Mouse (Mus musculus) limb, embryonic 13.5 days (tissue): ENCODE measurements at regions not wholly inside any gene's neighbourhood (a gene's known extent, or its start where the extent isn't known, plus 50 kb on each side); places are given as distances from the start of the nearest gene placed in this dataset.
A peak's percentile ranks its signal among the peaks of the same experiment; 100 is the strongest.

Experiments used
- ATAC-seq: fragments of 200-750 bp; cut with Nextera tagmentation; 2 replicates; pipeline ENCODE4 v1.8.0; 2017; ENCODE audit warnings: low read depth, moderate number of reproducible peaks, moderate TSS enrichment; ENCODE audit not compliant: low FRiP score
- H3K27ac ChIP-seq: fragments of 300-500 bp; sonication (generic); 2 replicates; pipeline ENCODE4 v1.5.1; 2015; ENCODE audit warnings: inconsistent platforms, mild to moderate bottlenecking, moderate library complexity
- H3K27me3 ChIP-seq: fragments of 300-500 bp; sonication (generic); 2 replicates; pipeline ENCODE4 v1.6.1; 2015; ENCODE audit warnings: mild to moderate bottlenecking, inconsistent platforms
- H3K36me3 ChIP-seq: fragments of 300-500 bp; sonication (generic); 2 replicates; pipeline ENCODE4 v1.6.1; 2015; ENCODE audit warnings: inconsistent platforms, mild to moderate bottlenecking, moderate library complexity
- H3K4me1 ChIP-seq: fragments of 300-500 bp; sonication (generic); 2 replicates; pipeline ENCODE4 v1.6.1; 2015; ENCODE audit warnings: inconsistent platforms
- H3K4me2 ChIP-seq: fragments of 300-500 bp; sonication (generic); replicated peaks from 2 replicates; pipeline ENCODE4 v1.6.1; 2015; ENCODE audit warnings: inconsistent platforms, mild to moderate bottlenecking, moderate library complexity
- H3K4me3 ChIP-seq: fragments of 300-500 bp; sonication (generic); 2 replicates; pipeline ENCODE4 v1.5.1; 2015; ENCODE audit warnings: moderate library complexity, mild to moderate bottlenecking, inconsistent platforms
- H3K9ac ChIP-seq: fragments of 300-500 bp; sonication (generic); 2 replicates; pipeline ENCODE4 v1.6.1; 2015; ENCODE audit warnings: mild to moderate bottlenecking, inconsistent platforms
- H3K9me3 ChIP-seq: fragments of 300-500 bp; sonication (generic); 2 replicates; pipeline ENCODE4 v1.6.1; 2016; ENCODE audit warnings: inconsistent platforms
- WGBS: fragments of 180-500 bp; shearing (Covaris S2); methylation state at CpG from one replicate; pipeline ENCODE4 v1.1.7; 2015; 5-methylcytosine and 5-hydroxymethylcytosine counted together

GRCm38 (mm10) chr14:45056291-45056690, 68.3 kb downstream of the Ptger2 start:
- no peak for ATAC-seq
- no peak overlapping the region for H3K9ac ChIP-seq
- H3K4me1 ChIP-seq = no peaks in the 10 kb centered on the region
- no peak overlapping the region for H3K4me2 ChIP-seq
- no peak overlapping the region for H3K4me3 ChIP-seq
- H3K9me3 ChIP-seq = no peaks in the 10 kb centered on the region
- no peak overlapping the region for H3K27ac ChIP-seq
- WGBS = 70% methylated on average over 6 of the region's 6 CpGs
- no peaks in the 10 kb centered on the region for H3K27me3 ChIP-seq
- no peaks in the 10 kb centered on the region for H3K36me3 ChIP-seq

GRCm38 (mm10) chr14:45061681-45062080, 73.7 kb downstream of the Ptger2 start:
- H3K27ac ChIP-seq = no peak overlapping the region
- no peaks in the 10 kb centered on the region for H3K4me1 ChIP-seq
- H3K4me2 ChIP-seq = no peak overlapping the region
- no peaks in the 10 kb centered on the region for H3K27me3 ChIP-seq
- ATAC-seq = no peak
- H3K9ac ChIP-seq = no peak overlapping the region
- WGBS = 83% methylated on average over 3 of the region's 3 CpGs
- no peaks in the 10 kb centered on the region for H3K9me3 ChIP-seq
- no peak overlapping the region for H3K4me3 ChIP-seq
- no peaks in the 10 kb centered on the region for H3K36me3 ChIP-seq

GRCm38 (mm10) chr14:45064498-45064897, 76.5 kb downstream of the Ptger2 start:
- Histone ChIP-seq H3K4me2 (no peak overlapping the region), H3K36me3 (no peaks in the 10 kb centered on the region), H3K27ac (no peak overlapping the region)

GRCm38 (mm10) chr14:45069598-45070212, 81.7 kb downstream of the Ptger2 start:
- H3K4me2 ChIP-seq = no peak overlapping the region
- H3K27ac ChIP-seq = no peak overlapping the region
- no peak overlapping the region for H3K9ac ChIP-seq
- H3K9me3 ChIP-seq = no peaks in the 10 kb centered on the region
- no peak for ATAC-seq
- no peaks in the 10 kb centered on the region for H3K4me1 ChIP-seq
- no peaks in the 10 kb centered on the region for H3K36me3 ChIP-seq
- no peaks in the 10 kb centered on the region for H3K27me3 ChIP-seq
- H3K4me3 ChIP-seq = no peak overlapping the region
- 31% methylated on average over 6 of the region's 6 CpGs for WGBS

More at GRCm38 (mm10) chr14:45064498-45064897, 76.5 kb downstream of the Ptger2 start:
- Histone ChIP-seq H3K9me3 (no peaks in the 10 kb centered on the region), H3K4me1 (no peaks in the 10 kb centered on the region), H3K9ac (no peak overlapping the region), H3K4me3 (no peak overlapping the region), H3K27me3 (no peaks in the 10 kb centered on the region)
- WGBS = 61% methylated on average over 1 of the region's 1 CpGs
- ATAC-seq = peak; percentile 67; the same call in 1 of the 2 replicates

GRCm38 (mm10) chr14:45074902-45075488, 87.0 kb downstream of the Ptger2 start:
- Histone ChIP-seq H3K27ac (no peak overlapping the region), H3K36me3 (no peaks in the 10 kb centered on the region), H3K9me3 (no peaks in the 10 kb centered on the region), H3K4me2 (no peak overlapping the region), H3K27me3 (no peaks in the 10 kb centered on the region), H3K4me1 (no peaks in the 10 kb centered on the region), H3K9ac (no peak overlapping the region), H3K4me3 (no peak overlapping the region)
- no peak for ATAC-seq
- 54% methylated on average over 4 of the region's 4 CpGs for WGBS

- no peak for ATAC-seq
- H3K27me3 ChIP-seq = no peaks in the 10 kb centered on the region
- no peaks in the 10 kb centered on the region for H3K36me3 ChIP-seq
- no peak overlapping the region for H3K9ac ChIP-seq
- no peaks in the 10 kb centered on the region for H3K9me3 ChIP-seq
- no peak overlapping the region for H3K4me2 ChIP-seq
- 70% methylated on average over 1 of the region's 1 CpGs for WGBS
- no peaks in the 10 kb centered on the region for H3K4me1 ChIP-seq
- no peak overlapping the region for H3K4me3 ChIP-seq
- no peak overlapping the region for H3K27ac ChIP-seq
These were observed 89.2 kb downstream of the Ptger2 start for GRCm38 (mm10) chr14:45077216-45077615.

GRCm38 (mm10) chr14:45079793-45080192, 91.8 kb downstream of the Ptger2 start:
- H3K4me3 ChIP-seq = no peak overlapping the region
- H3K9me3 ChIP-seq = no peaks in the 10 kb centered on the region
- no peak for ATAC-seq
- H3K36me3 ChIP-seq = no peaks in the 10 kb centered on the region
- 89% methylated on average over 1 of the region's 1 CpGs for WGBS
- H3K27ac ChIP-seq = no peak overlapping the region
- H3K27me3 ChIP-seq = no peaks in the 10 kb centered on the region
- H3K9ac ChIP-seq = no peak overlapping the region
- no peak overlapping the region for H3K4me2 ChIP-seq
- peaks cover 7% of the 10 kb centered on the region for H3K4me1 ChIP-seq

- no peak overlapping the region for H3K27ac ChIP-seq
- H3K4me2 ChIP-seq = no peak overlapping the region
- no peak overlapping the region for H3K4me3 ChIP-seq
- no peaks in the 10 kb centered on the region for H3K27me3 ChIP-seq
- H3K4me1 ChIP-seq = peaks cover 7% of the 10 kb centered on the region
- H3K9me3 ChIP-seq = no peaks in the 10 kb centered on the region
- H3K36me3 ChIP-seq = no peaks in the 10 kb centered on the region
- no peak for ATAC-seq
- H3K9ac ChIP-seq = no peak overlapping the region
These were observed 92.2 kb downstream of the Ptger2 start for GRCm38 (mm10) chr14:45080231-45080630.

- H3K4me2 ChIP-seq = no peak overlapping the region
- H3K4me1 ChIP-seq = peaks cover 7% of the 10 kb centered on the region
- H3K27me3 ChIP-seq = no peaks in the 10 kb centered on the region
- no peak overlapping the region for H3K9ac ChIP-seq
- no peak overlapping the region for H3K27ac ChIP-seq
- H3K9me3 ChIP-seq = no peaks in the 10 kb centered on the region
- H3K36me3 ChIP-seq = no peaks in the 10 kb centered on the region
- ATAC-seq = no peak
- no peak overlapping the region for H3K4me3 ChIP-seq
- 72% methylated on average over 1 of the region's 1 CpGs for WGBS
These were observed 95.1 kb downstream of the Ptger2 start for GRCm38 (mm10) chr14:45083058-45083457.
